In the genomic region with DNA sequence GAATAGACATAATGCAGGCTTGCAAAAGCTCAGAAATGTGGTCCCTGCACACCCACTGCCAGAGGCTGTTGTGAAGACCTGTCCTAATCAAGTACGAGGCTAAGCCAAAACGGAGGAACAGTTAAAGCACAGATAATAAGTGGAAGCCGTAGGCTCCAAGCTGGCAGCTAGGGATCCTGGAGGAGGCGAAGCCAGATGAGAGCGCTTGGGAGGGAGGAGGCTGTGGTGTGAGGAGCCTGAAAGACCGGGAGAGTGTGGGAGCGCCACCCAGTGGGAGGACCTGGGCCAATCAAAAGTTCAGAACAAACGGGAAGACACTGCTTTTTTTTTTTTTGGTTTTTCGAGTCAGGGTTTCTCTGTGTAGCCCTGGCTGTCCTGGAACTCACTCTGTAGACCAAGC, we compare ENCODE assay signal across 8 mouse cellular contexts. TPM values are rescaled to one million over a fixed set of nuclear protein-coding genes. Genes with fewer than 3 reads are reported as not detected.
DNase-seq lines count a peak whose midpoint lies in the region; ATAC-seq and TF ChIP-seq lines count a peak whose summit lies in the region.

No protein-coding gene starts in this region.

- no peak overlapping the region for H3K27ac ChIP-seq in MEL (ENCODE audit: control insufficient read depth, low read depth, low read length)
- H3K27ac ChIP-seq in forebrain, embryonic 14.5 days (ENCODE audit: low read depth, low read length) = no peak overlapping the region

- H3K27me3 ChIP-seq in MEL (ENCODE audit: control insufficient read depth in 1 of 2, insufficient read depth in 2 of 2, low read length in 2 of 2) = no peaks in the 10 kb centered on the region
- no peaks in the 10 kb centered on the region for H3K27me3 ChIP-seq in forebrain, embryonic 14.5 days (replicated peaks; ENCODE audit: control insufficient read depth, insufficient read depth, low read length)

- WGBS in forebrain, embryonic 14.5 days = under 1% methylated on average over 9 of the region's 9 CpGs
- WGBS in lung, adult 2 months = 3% methylated on average over 9 of the region's 9 CpGs

- peak; percentile 51 for TF ChIP-seq RAD21 in MEL (IDR thresholded peaks at IDR 0.05; ENCODE audit: low read depth, low read length)

- TF ChIP-seq CTCF in MEL (IDR thresholded peaks at IDR 0.05 in 2 of 3, conservative IDR thresholded peaks at IDR 0.05 in 1 of 3; ENCODE audit: control insufficient read depth in 1 of 3, insufficient read depth in 1 of 3, low read depth in 2 of 3, low read length in 3 of 3, poor library complexity in 1 of 3, severe bottlenecking in 1 of 3) = peak; percentile 49 to 82 (median 70)
- peak; percentile 70 for TF ChIP-seq CTCF in lung, adult 2 months (IDR thresholded peaks at IDR 0.05; ENCODE audit: insufficient read depth, low read length)

- peak overlapping the region; percentile 41 to 43 for H3K4me3 ChIP-seq in MEL (ENCODE audit: control insufficient read depth in 1 of 2, insufficient read depth in 1 of 2, low read depth in 2 of 2, low read length in 2 of 2)
- no peak overlapping the region for H3K4me3 ChIP-seq in forebrain, embryonic 14.5 days (ENCODE audit: low read depth, low read length)
- H3K4me3 ChIP-seq in lung, adult 2 months (replicated peaks; ENCODE audit: extremely low read depth, low read depth, low read length) = no peak overlapping the region

- H3K4me1 ChIP-seq in MEL (ENCODE audit: control insufficient read depth in 1 of 2, insufficient read depth in 2 of 2, low read length in 2 of 2) = peaks cover 0 to 25% of the 10 kb centered on the region in 2 experiments; a peak in 2 of 4 replicates
- H3K4me1 ChIP-seq in forebrain, embryonic 14.5 days (ENCODE audit: control insufficient read depth, insufficient read depth, low read length) = no peaks in the 10 kb centered on the region
- no peaks in the 10 kb centered on the region; the same call in 1 of the 2 replicates for H3K4me1 ChIP-seq in lung, adult 2 months (ENCODE audit: control insufficient read depth, insufficient read depth, low read length)

- no peak for ATAC-seq in forebrain, embryonic 14.5 days

- H3K4me2 ChIP-seq in forebrain, embryonic 14.5 days (ENCODE audit: low read length) = no peak overlapping the region

- no peak for TF ChIP-seq EP300 in MEL (IDR thresholded peaks at IDR 0.05; ENCODE audit: low read depth in 1 of 2, low read length in 2 of 2)

- peak overlapping the region; percentile 32 for H3K9ac ChIP-seq in MEL (ENCODE audit: control insufficient read depth, low read depth, low read length, poor library complexity, severe bottlenecking)
- H3K9ac ChIP-seq in forebrain, embryonic 14.5 days (ENCODE audit: low read length) = no peak overlapping the region

- intact Hi-C loops in heart, postnatal 10 days (cut with DNase I) = loop anchor here (1.0 to 10.0 kb wide), 3 partner anchors 45 to 576 kb away; a partner anchor contains a TSS

- TF ChIP-seq POLR2A in MEL (IDR thresholded peaks at IDR 0.05; ENCODE audit: control insufficient read depth in 1 of 2, insufficient read depth in 1 of 2, low read depth in 1 of 2, low read length in 2 of 2, poor library complexity in 1 of 2) = no peak
- TF ChIP-seq POLR2A in lung, adult 2 months (IDR thresholded peaks at IDR 0.05; ENCODE audit: borderline replicate concordance, extremely low read depth, low read depth, low read length) = no peak

- no peaks in the 10 kb centered on the region for H3K9me3 ChIP-seq in MEL (replicated peaks; ENCODE audit: insufficient read depth, low read length)
- no peaks in the 10 kb centered on the region for H3K9me3 ChIP-seq in forebrain, embryonic 14.5 days (replicated peaks; ENCODE audit: control insufficient read depth, low read length)

- H3K79me2 ChIP-seq in MEL (ENCODE audit: control insufficient read depth, insufficient read depth, low read length, poor library complexity) = no peaks in the 10 kb centered on the region

- H3K36me3 ChIP-seq in MEL (ENCODE audit: control insufficient read depth in 1 of 2, insufficient read depth in 2 of 2, low read length in 2 of 2) = peaks cover 0 to 11% of the 10 kb centered on the region in 2 experiments; a peak in 2 of 4 replicates
- H3K36me3 ChIP-seq in forebrain, embryonic 14.5 days (ENCODE audit: control insufficient read depth, insufficient read depth, low read length) = no peaks in the 10 kb centered on the region

- DNase-seq in MEL (ENCODE audit: low read depth, low spot score) = peak; percentile 88
- peak; percentile 92 for DNase-seq in brain, adult 2 months (ENCODE audit: low read depth, low spot score)
- peak; percentile 83 for DNase-seq in forebrain, embryonic 14.5 days (ENCODE audit: low spot score)
- DNase-seq in heart, postnatal 10 days = peak; percentile 81 to 90
- peak; percentile 63 for DNase-seq in layer of hippocampus, adult 9-10 months (ENCODE audit: low spot score)
- DNase-seq in lung, adult 2 months = peak; percentile 58
- DNase-seq in retina, postnatal 1 day = peak; percentile 84
- DNase-seq in urinary bladder, postnatal 36 days (ENCODE audit: low spot score in 2 of 2) = peak; percentile 64 to 79

TF ChIP-seq in MEL, 35 proteins besides CTCF, POLR2A, EP300 and RAD21:
- TF ChIP-seq MXI1 (IDR thresholded peaks at IDR 0.05; ENCODE audit: low read depth, low read length) (peak; percentile 61), SMC3 (IDR thresholded peaks at IDR 0.05; ENCODE audit: low read depth, low read length) (peak; percentile 70), USF2 (IDR thresholded peaks at IDR 0.05; ENCODE audit: borderline replicate concordance in 1 of 2, insufficient read depth in 1 of 2, low read depth in 1 of 2, low read length in 2 of 2) (no peak), JUND (IDR thresholded peaks at IDR 0.05; ENCODE audit: low read depth, low read length) (no peak), MAFK (IDR thresholded peaks at IDR 0.05; ENCODE audit: borderline replicate concordance, low read depth, low read length) (no peak), SIN3A (IDR thresholded peaks at IDR 0.05; ENCODE audit: low read length) (peak; percentile 59), ZNF384 (IDR thresholded peaks at IDR 0.05; ENCODE audit: low read depth, low read length) (peak; percentile 96), TCF12 (IDR thresholded peaks at IDR 0.05; ENCODE audit: low read depth, low read length) (no peak), ZC3H11A (IDR thresholded peaks at IDR 0.05; ENCODE audit: low read depth, low read length) (peak; percentile 53), ZMIZ1 (IDR thresholded peaks at IDR 0.05; ENCODE audit: low read depth, low read length) (no peak), TBP (IDR thresholded peaks at IDR 0.05; ENCODE audit: low read depth, low read length) (no peak), TAL1 (IDR thresholded peaks at IDR 0.05; ENCODE audit: low read length) (no peak)

RNA-seq across cellular contexts. Expression of a gene that starts 4.6 kb away (rescaled TPM):
- not detected in 2 replicates for total RNA-seq in MEL (2012; rRNA removed)
- not detected for polyA plus RNA-seq in MEL (2012; ENCODE audit: insufficient read depth in 1 of 2, insufficient read length in 2 of 2, low read depth in 1 of 2, low replicate concordance in 2 of 2, missing spikeins in 1 of 2)
- polyA plus RNA-seq in forebrain, embryonic 14.5 days (2014; fragmentation: Nextera tagmentation; extraction: Ambion mirVana) = not detected in 2 replicates
- 10 to 100 TPM in 1 of 2 experiments, 1 to 10 TPM in 1; 9.6 to 29.0 TPM for total RNA-seq in heart, postnatal 10 days (2021)
- 210 and 267 TPM in 2 replicates for polyA plus RNA-seq in lung, adult 2 months (2012; rRNA removed)

RNA-seq across cellular contexts. Expression of a gene that starts 21.9 kb away (rescaled TPM):
- total RNA-seq in MEL (2012; rRNA removed) = 68.6 and 80.5 TPM in 2 replicates
- polyA plus RNA-seq in MEL (2012; ENCODE audit: insufficient read depth in 1 of 2, insufficient read length in 2 of 2, low read depth in 1 of 2, low replicate concordance in 2 of 2, missing spikeins in 1 of 2) = 10 to 100 TPM in 1 of 2 experiments, not detected in 1; 85.7 TPM
- polyA plus RNA-seq in forebrain, embryonic 14.5 days (2014; fragmentation: Nextera tagmentation; extraction: Ambion mirVana) = 180 and 200 TPM in 2 replicates
- total RNA-seq in heart, postnatal 10 days (2021) = 10 to 100 TPM; 64.2 to 82.9 TPM
- polyA plus RNA-seq in lung, adult 2 months (2012; rRNA removed) = 73.2 and 99.8 TPM in 2 replicates

RNA-seq across cellular contexts. Expression of a gene that starts 22.0 kb away (rescaled TPM):
- total RNA-seq in MEL (2012; rRNA removed) = 0.98 and 1.2 TPM in 2 replicates
- 1 to 10 TPM in 1 of 2 experiments, not detected in 1; 1.4 TPM for polyA plus RNA-seq in MEL (2012; ENCODE audit: insufficient read depth in 1 of 2, insufficient read length in 2 of 2, low read depth in 1 of 2, low replicate concordance in 2 of 2, missing spikeins in 1 of 2)
- polyA plus RNA-seq in forebrain, embryonic 14.5 days (2014; fragmentation: Nextera tagmentation; extraction: Ambion mirVana) = 5.8 and 6.5 TPM in 2 replicates
- total RNA-seq in heart, postnatal 10 days (2021) = 10 to 100 TPM; 42.9 to 48.5 TPM
- polyA plus RNA-seq in lung, adult 2 months (2012; rRNA removed) = 2.8 and 3.1 TPM in 2 replicates

RNA-seq across cellular contexts. Expression of a gene that starts 32.6 kb away (rescaled TPM):
- total RNA-seq in MEL (2012; rRNA removed) = 0.15 TPM in 1 of 2 replicates, not detected in the other
- not detected for polyA plus RNA-seq in MEL (2012; ENCODE audit: insufficient read depth in 1 of 2, insufficient read length in 2 of 2, low read depth in 1 of 2, low replicate concordance in 2 of 2, missing spikeins in 1 of 2)
- polyA plus RNA-seq in forebrain, embryonic 14.5 days (2014; fragmentation: Nextera tagmentation; extraction: Ambion mirVana) = 0.33 and 0.93 TPM in 2 replicates
- 1 to 10 TPM; 1.3 to 2.3 TPM for total RNA-seq in heart, postnatal 10 days (2021)
- 35.3 and 45.2 TPM in 2 replicates for polyA plus RNA-seq in lung, adult 2 months (2012; rRNA removed)

RNA-seq across cellular contexts. Expression of a gene that starts 34.0 kb away (rescaled TPM):
- total RNA-seq in MEL (2012; rRNA removed) = 23.2 and 28.0 TPM in 2 replicates
- 10 to 100 TPM in 1 of 2 experiments, not detected in 1; 43.8 TPM for polyA plus RNA-seq in MEL (2012; ENCODE audit: insufficient read depth in 1 of 2, insufficient read length in 2 of 2, low read depth in 1 of 2, low replicate concordance in 2 of 2, missing spikeins in 1 of 2)
- 41.1 and 43.1 TPM in 2 replicates for polyA plus RNA-seq in forebrain, embryonic 14.5 days (2014; fragmentation: Nextera tagmentation; extraction: Ambion mirVana)
- 10 to 100 TPM; 26.4 to 27.9 TPM for total RNA-seq in heart, postnatal 10 days (2021)
- 48.5 and 60.3 TPM in 2 replicates for polyA plus RNA-seq in lung, adult 2 months (2012; rRNA removed)

Comparison
In these comparisons a context has a peak if more than half of its experiments do, and no peak if none do; other contexts are left out.
1. H3K4me3 ChIP-seq: peak in MEL (2 of 2); none in forebrain, embryonic 14.5 days (single experiment) and lung, adult 2 months (single experiment).
2. Peak in every context shown above with its lines, with median percentiles within 50 percentile points of each other: DNase-seq.